Mouse (Mus musculus): ENCODE results near the gene Hist1h2bk. TPM values are rescaled to one million over a fixed set of nuclear protein-coding genes. Genes with fewer than 3 reads are reported as not detected.
A peak's percentile ranks its signal among the peaks of the same experiment; 100 is the strongest.
"Not testable (repeated sequence)": the region's sequence is repeated elsewhere in the genome, so short reads cannot be mapped to it uniquely, and the experiment has no call there.

The Hist1h2bk gene
- polyA plus RNA-seq, 1 experiment from 2014 or later, result 0.90 TPM

DNA sequence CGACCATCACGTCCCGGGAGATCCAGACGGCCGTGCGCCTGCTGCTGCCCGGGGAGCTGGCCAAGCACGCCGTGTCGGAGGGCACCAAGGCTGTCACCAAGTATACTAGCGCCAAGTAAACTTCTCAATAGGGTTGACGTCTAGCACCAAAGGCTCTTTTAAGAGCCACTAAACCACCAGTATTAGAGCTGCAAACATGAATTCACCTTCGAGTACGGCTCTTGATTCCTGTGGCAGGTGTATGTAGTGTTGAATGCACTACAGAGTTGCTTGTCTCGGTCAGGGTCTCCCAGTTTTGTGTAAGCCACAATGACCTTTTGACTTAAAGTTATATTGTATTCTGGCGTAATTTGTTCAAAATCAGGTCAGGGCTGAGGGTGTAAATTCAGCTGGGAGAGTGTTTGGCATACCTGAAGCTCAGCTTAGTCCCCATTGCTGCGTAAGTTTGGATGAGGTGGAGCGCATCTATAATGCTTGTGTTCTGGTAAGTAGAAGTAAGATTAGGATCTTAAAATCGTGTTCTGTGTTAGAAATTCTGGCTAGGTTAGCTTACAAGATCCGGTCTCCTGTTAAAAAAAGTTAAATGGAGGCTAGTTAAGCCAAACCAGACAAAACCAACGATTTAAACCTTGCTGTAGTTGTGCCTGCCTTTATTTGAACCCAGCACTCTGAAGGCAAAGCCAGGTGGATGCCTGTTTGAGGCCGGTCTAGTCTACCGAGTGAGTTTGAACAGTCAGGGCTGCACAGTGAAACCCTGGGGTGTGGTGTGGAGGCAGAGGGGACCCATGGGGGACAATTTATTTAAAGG lies 683 bp downstream of the Hist1h2bk start:
- TF ChIP-seq CTCF (IDR thresholded peaks at IDR 0.05; ENCODE audit: low read depth), result no peak
- H3K4me3 ChIP-seq (ENCODE audit: low read depth, low read length), result peak overlapping the region; percentile 36
- H3K4me1 ChIP-seq (replicated peaks; ENCODE audit: control insufficient read depth, insufficient read depth, low read length), result 0 out of 2 replicates have a peak, but pooled peaks cover 2% of the 10 kb centered on the region
- H3K9ac ChIP-seq (ENCODE audit: low read depth, low read length), result peak overlapping the region; percentile 19; the same call in 1 of the 2 replicates
- 3% methylated on average over 20 of the region's 23 CpGs for WGBS
- H3K4me2 ChIP-seq (replicated peaks; ENCODE audit: low read depth), result peak overlapping the region; percentile 61
- no peaks in the 10 kb centered on the region for H3K27me3 ChIP-seq (replicated peaks; ENCODE audit: control insufficient read depth, insufficient read depth, low read length)
- no peak for ATAC-seq
- H3K9me3 ChIP-seq (ENCODE audit: control insufficient read depth), result no peaks in the 10 kb centered on the region
- no peaks in the 10 kb centered on the region for H3K36me3 ChIP-seq (ENCODE audit: control insufficient read depth, insufficient read depth)
- no peak overlapping the region for H3K27ac ChIP-seq (ENCODE audit: low read depth, low read length)

DNA sequence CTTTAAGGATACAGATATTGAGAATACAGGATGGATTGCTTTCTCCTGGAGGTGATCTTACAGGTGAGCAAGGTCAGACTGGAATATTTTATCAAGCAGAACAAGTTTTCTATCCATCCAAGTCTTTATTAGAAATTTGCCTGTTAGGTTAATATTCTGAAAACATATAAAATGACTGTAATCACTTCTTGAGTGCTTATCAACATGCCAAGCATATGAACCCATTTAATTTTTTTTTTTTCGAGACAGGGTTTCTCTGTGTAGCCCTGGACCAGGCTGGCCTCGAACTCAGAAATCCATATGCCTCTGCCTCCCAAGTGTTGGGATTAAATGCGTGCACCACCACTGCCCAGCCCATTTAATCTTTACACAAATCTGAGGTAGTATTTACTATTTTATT lies 1.3 kb downstream of the Hist1h2bk start:
- Histone ChIP-seq H3K4me1 (replicated peaks; ENCODE audit: control insufficient read depth, insufficient read depth, low read length) (0 out of 2 replicates have a peak, but pooled peaks cover 2% of the 10 kb centered on the region), H3K9me3 (ENCODE audit: control insufficient read depth) (no peaks in the 10 kb centered on the region), H3K27me3 (replicated peaks; ENCODE audit: control insufficient read depth, insufficient read depth, low read length) (no peaks in the 10 kb centered on the region), H3K36me3 (ENCODE audit: control insufficient read depth, insufficient read depth) (no peaks in the 10 kb centered on the region), H3K4me2 (replicated peaks; ENCODE audit: low read depth) (peak overlapping the region; percentile 61; the same call in 1 of the 2 replicates), H3K4me3 (ENCODE audit: low read depth, low read length) (no peak overlapping the region), H3K9ac (ENCODE audit: low read depth, low read length) (peak overlapping the region; percentile 19; the same call in 1 of the 2 replicates), H3K27ac (ENCODE audit: low read depth, low read length) (no peak overlapping the region)
- no peak for ATAC-seq
- 65% methylated on average over 3 of the region's 3 CpGs for WGBS
- no peak for TF ChIP-seq CTCF (IDR thresholded peaks at IDR 0.05; ENCODE audit: low read depth)

DNA sequence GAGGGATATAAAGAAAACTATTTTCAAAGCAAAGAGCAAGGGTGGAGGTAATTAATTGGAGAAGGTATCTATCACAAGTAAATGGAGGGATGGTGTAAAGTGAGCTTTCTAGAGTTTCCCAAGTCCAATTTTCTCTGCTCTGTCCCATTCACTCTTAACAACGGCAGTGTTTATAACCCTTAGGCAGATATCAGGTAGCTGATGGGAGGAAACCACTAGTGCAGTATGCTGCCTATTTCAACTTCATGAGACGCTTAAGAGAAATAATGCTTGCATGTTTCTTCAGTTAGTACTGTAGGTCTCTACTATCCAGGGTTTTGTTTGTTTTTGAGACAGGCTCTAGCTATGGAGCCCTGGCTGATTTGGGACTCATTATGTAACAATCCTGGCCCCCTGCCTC lies 1.7 kb downstream of the Hist1h2bk start:
- no peak for TF ChIP-seq CTCF (IDR thresholded peaks at IDR 0.05; ENCODE audit: low read depth)
- Histone ChIP-seq H3K4me3 (ENCODE audit: low read depth, low read length) (no peak overlapping the region), H3K36me3 (ENCODE audit: control insufficient read depth, insufficient read depth) (no peaks in the 10 kb centered on the region), H3K4me2 (replicated peaks; ENCODE audit: low read depth) (no peak overlapping the region), H3K4me1 (replicated peaks; ENCODE audit: control insufficient read depth, insufficient read depth, low read length) (0 out of 2 replicates have a peak, but pooled peaks cover 5% of the 10 kb centered on the region), H3K9me3 (ENCODE audit: control insufficient read depth) (no peaks in the 10 kb centered on the region), H3K27ac (ENCODE audit: low read depth, low read length) (no peak overlapping the region), H3K27me3 (replicated peaks; ENCODE audit: control insufficient read depth, insufficient read depth, low read length) (no peaks in the 10 kb centered on the region), H3K9ac (ENCODE audit: low read depth, low read length) (no peak overlapping the region)
- ATAC-seq, result no peak
- 56% methylated on average over 2 of the region's 2 CpGs for WGBS

DNA sequence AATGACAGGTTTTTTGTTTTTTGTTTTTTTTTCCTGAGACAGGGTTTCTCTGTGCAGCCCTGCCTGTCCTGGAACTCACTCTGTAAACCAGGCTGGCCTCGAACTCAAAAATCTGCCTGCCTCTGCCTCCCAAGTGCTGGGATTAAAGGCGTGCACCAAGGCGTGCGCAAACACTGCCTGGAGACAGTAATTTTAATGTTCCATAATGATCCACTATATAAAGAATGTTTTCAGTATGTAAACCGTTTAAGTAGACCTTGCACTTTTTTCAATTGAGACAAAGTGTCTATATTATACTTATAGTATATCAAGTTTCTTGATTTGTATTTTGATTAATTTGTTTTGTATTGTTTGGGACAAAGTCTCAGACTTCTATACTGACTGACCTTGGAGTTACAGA lies 3.7 kb downstream of the Hist1h2bk start:
- Histone ChIP-seq H3K9me3 (ENCODE audit: control insufficient read depth) (no peaks in the 10 kb centered on the region), H3K4me2 (replicated peaks; ENCODE audit: low read depth) (no peak overlapping the region), H3K4me3 (ENCODE audit: low read depth, low read length) (no peak overlapping the region), H3K27ac (ENCODE audit: low read depth, low read length) (no peak overlapping the region), H3K4me1 (replicated peaks; ENCODE audit: control insufficient read depth, insufficient read depth, low read length) (0 out of 2 replicates have a peak, but pooled peaks cover 5% of the 10 kb centered on the region), H3K27me3 (replicated peaks; ENCODE audit: control insufficient read depth, insufficient read depth, low read length) (no peaks in the 10 kb centered on the region), H3K9ac (ENCODE audit: low read depth, low read length) (no peak overlapping the region), H3K36me3 (ENCODE audit: control insufficient read depth, insufficient read depth) (no peaks in the 10 kb centered on the region)
- TF ChIP-seq CTCF (IDR thresholded peaks at IDR 0.05; ENCODE audit: low read depth), result no peak
- WGBS, result 66% methylated on average over 5 of the region's 5 CpGs
- ATAC-seq, result no peak

DNA sequence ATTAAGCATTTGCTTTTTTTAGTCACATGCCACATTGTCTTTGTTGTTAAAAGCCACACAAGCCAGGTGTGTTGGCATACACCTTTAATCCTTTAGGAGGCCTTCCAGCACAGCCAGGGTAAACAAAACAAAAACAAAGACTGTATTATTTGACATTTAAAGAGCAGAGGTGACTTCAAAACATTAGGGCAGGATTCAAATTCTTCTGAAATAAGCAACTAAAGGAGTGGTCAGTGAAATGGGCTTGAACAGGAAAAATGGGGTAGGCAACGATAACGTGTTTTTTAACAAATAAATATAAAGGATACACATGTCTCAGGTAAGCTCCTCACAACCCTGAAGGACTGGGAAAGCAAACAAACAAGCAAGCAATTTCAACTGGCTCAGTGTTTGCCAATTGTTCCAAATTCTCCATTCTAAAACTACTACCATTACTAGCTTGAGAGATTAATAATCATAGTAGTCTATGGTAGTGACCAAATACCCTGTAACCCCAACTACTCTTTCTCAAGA lies 4.3 kb downstream of the Hist1h2bk start:
- peak overlapping the region; percentile 57; the same call in 1 of the 2 replicates for H3K27ac ChIP-seq (ENCODE audit: low read depth, low read length)
- H3K9me3 ChIP-seq (ENCODE audit: control insufficient read depth), result no peaks in the 10 kb centered on the region
- no peaks in the 10 kb centered on the region for H3K27me3 ChIP-seq (replicated peaks; ENCODE audit: control insufficient read depth, insufficient read depth, low read length)
- H3K36me3 ChIP-seq (ENCODE audit: control insufficient read depth, insufficient read depth), result no peaks in the 10 kb centered on the region
- 2% methylated on average over 2 of the region's 2 CpGs for WGBS
- TF ChIP-seq CTCF (IDR thresholded peaks at IDR 0.05; ENCODE audit: low read depth), result no peak
- 0 out of 2 replicates have a peak, but pooled peaks cover 5% of the 10 kb centered on the region for H3K4me1 ChIP-seq (replicated peaks; ENCODE audit: control insufficient read depth, insufficient read depth, low read length)
- peak overlapping the region; percentile 70 for H3K4me2 ChIP-seq (replicated peaks; ENCODE audit: low read depth)
- peak overlapping the region; percentile 39 for H3K4me3 ChIP-seq (ENCODE audit: low read depth, low read length)
- no peak for ATAC-seq
- H3K9ac ChIP-seq (ENCODE audit: low read depth, low read length), result no peak overlapping the region

DNA sequence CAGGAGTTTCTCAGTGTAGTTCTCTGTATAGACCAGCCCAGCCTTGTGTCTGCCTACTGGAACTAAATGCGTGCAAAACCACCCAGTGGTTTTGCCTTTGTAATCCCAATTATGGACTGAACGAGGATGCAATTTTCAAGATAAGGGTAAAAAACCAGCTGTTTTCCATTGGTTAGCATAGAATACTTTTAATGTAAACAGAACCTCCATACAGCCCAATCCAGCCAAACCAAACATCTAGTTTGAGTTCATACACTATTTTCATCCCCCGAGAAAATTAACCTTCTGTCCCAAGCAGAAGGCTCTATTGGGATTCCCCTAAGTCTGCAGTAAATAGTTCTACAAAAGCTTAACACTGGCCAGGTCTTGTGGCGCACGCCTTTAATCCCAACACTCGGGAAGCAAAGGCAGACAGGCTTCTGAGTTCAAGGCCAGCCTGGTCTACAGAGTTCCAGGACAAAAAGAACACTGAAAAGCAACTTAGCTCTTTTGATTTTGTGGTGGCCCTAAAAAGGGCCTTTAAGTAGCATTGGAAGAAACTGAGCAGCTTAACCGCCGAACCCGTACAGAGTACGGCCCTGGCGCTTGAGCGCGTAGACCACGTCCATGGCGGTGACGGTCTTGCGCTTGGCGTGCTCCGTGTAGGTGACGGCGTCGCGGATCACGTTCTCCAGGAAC lies 4.9 kb downstream of the Hist1h2bk start:
- H3K9me3 ChIP-seq (ENCODE audit: control insufficient read depth), result no peaks in the 10 kb centered on the region
- H3K4me3 ChIP-seq (ENCODE audit: low read depth, low read length), result peak overlapping the region; percentile 39
- no peak; the same call in 1 of the 2 replicates for ATAC-seq
- H3K36me3 ChIP-seq (ENCODE audit: control insufficient read depth, insufficient read depth), result no peaks in the 10 kb centered on the region
- no peak for TF ChIP-seq CTCF (IDR thresholded peaks at IDR 0.05; ENCODE audit: low read depth)
- WGBS, result under 1% methylated on average over 19 of the region's 24 CpGs
- no peaks in the 10 kb centered on the region for H3K27me3 ChIP-seq (replicated peaks; ENCODE audit: control insufficient read depth, insufficient read depth, low read length)
- 0 out of 2 replicates have a peak overlapping the region, but pooled peaks have one; percentile 22 for H3K9ac ChIP-seq (ENCODE audit: low read depth, low read length)
- H3K4me1 ChIP-seq (replicated peaks; ENCODE audit: control insufficient read depth, insufficient read depth, low read length), result 0 out of 2 replicates have a peak, but pooled peaks cover 5% of the 10 kb centered on the region
- peak overlapping the region; percentile 57 for H3K27ac ChIP-seq (ENCODE audit: low read depth, low read length)
- H3K4me2 ChIP-seq (replicated peaks; ENCODE audit: low read depth), result peak overlapping the region; percentile 70

DNA sequence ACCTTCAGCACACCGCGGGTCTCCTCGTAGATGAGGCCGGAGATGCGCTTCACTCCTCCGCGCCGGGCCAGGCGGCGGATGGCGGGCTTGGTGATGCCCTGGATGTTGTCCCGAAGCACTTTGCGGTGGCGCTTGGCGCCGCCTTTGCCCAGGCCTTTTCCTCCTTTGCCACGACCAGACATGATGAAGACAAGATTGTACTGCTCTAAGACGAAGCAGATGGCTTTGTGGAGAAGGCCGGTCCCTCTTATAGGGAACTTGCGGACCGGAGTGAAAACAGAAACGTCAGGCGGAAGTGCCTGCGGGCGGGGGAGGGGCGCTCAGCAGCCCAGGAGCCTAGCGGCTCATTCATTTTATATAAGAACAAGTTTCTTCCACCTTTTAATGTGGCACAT lies 5.5 kb downstream of the Hist1h2bk start, which contains the start of gene Hist1h4i:
Gene Hist1h4i (minus strand): TSS at position 221 of the 395 bp plus-strand sequence.
- Histone ChIP-seq H3K4me3 (ENCODE audit: low read depth, low read length) (peak within 1 kb of the TSS; percentile 39), H3K27ac (ENCODE audit: low read depth, low read length) (peak within 1 kb of the TSS; percentile 81), H3K9ac (ENCODE audit: low read depth, low read length) (0 out of 2 replicates have a peak within 1 kb of the TSS, but pooled peaks have one; percentile 22), H3K4me2 (replicated peaks; ENCODE audit: low read depth) (peak within 1 kb of the TSS; percentile 70)
- peak; percentile 65 for ATAC-seq
- not testable (repeated sequence) for H3K4me1 ChIP-seq (replicated peaks; ENCODE audit: control insufficient read depth, insufficient read depth, low read length); H3K27me3 ChIP-seq (replicated peaks; ENCODE audit: control insufficient read depth, insufficient read depth, low read length); H3K9me3 ChIP-seq (ENCODE audit: control insufficient read depth); H3K36me3 ChIP-seq (ENCODE audit: control insufficient read depth, insufficient read depth)
- WGBS, result under 1% methylated on average over 24 of the region's 27 CpGs
